Mouse (Mus musculus) CH12.LX (cell line): ENCODE data around the gene Ak8. TPM values are rescaled to one million over a fixed set of nuclear protein-coding genes. Genes with fewer than 3 reads are reported as not detected.
A peak's percentile ranks its signal among the peaks of the same experiment; 100 is the strongest.

ENCODE experiments used
- DNase-seq: peaks from one replicate; pipeline ENCODE4 v3.0.0-alpha.2; 2013; ENCODE audit errors: extremely low read depth
- H3K27ac ChIP-seq: 2 replicates; pipeline ENCODE4 v1.5.1; 2012; ENCODE audit warnings: low read depth, mild to moderate bottlenecking, control low read depth, moderate library complexity; ENCODE audit not compliant: insufficient read depth
- H3K27me3 ChIP-seq: replicated peaks from 2 replicates; pipeline ENCODE3; 2012; ENCODE audit warnings: inconsistent platforms
- H3K36me3 ChIP-seq, 2 experiments: replicated peaks in 1 of 2; 2 replicates each; pipeline versions ENCODE3 to v1.6.1; 2012; ENCODE audit warnings: inconsistent platforms in 1 of 2, low read length in 1 of 2, mild to moderate bottlenecking in 1 of 2, mixed read lengths in 1 of 2, moderate library complexity in 1 of 2; ENCODE audit not compliant: control insufficient read depth in 1 of 2, insufficient read depth in 1 of 2
- H3K4me1 ChIP-seq, 2 experiments: 2 replicates each; pipeline ENCODE4 v1.6.1; 2012; ENCODE audit warnings: inconsistent platforms in 1 of 2, moderate library complexity in 1 of 2; ENCODE audit not compliant: insufficient read depth in 2 of 2, control insufficient read depth in 1 of 2
- H3K4me2 ChIP-seq: 2 replicates; pipeline ENCODE4 v1.6.1; 2012; ENCODE audit warnings: low read depth, mild to moderate bottlenecking, control low read depth; ENCODE audit not compliant: poor library complexity, insufficient read depth, severe bottlenecking
- H3K4me3 ChIP-seq, 3 experiments: fragments of 150-350 bp in 1 of 3; sonication (generic) in 1 of 3; replicated peaks in 1 of 3; 2 replicates each; pipeline versions ENCODE3 to v1.5.1; 2011 to 2012; ENCODE audit warnings: low read depth in 2 of 3, low read length in 2 of 3, mild to moderate bottlenecking in 2 of 3, moderate library complexity in 2 of 3, control low read depth in 1 of 3, improper control_type of control experiment in 1 of 3, inconsistent platforms in 1 of 3, mixed read lengths in 1 of 3; ENCODE audit not compliant: poor library complexity in 1 of 3
- H3K79me2 ChIP-seq: replicated peaks from 2 replicates; pipeline ENCODE4 v1.6.1; 2012; ENCODE audit warnings: mild to moderate bottlenecking, moderate library complexity; ENCODE audit not compliant: control insufficient read depth, poor library complexity, insufficient read depth, severe bottlenecking; ENCODE audit errors: extremely low read depth
- H3K9ac ChIP-seq: 2 replicates; pipeline ENCODE4 v1.6.1; 2012; ENCODE audit warnings: low read depth, mild to moderate bottlenecking, control low read depth, moderate library complexity; ENCODE audit not compliant: insufficient read depth
- H3K9me3 ChIP-seq: replicated peaks from 2 replicates; pipeline ENCODE3; 2012; ENCODE audit warnings: low read length, inconsistent platforms, mixed read lengths
- CHD1 ChIP-seq: IDR thresholded peaks from 2 replicates; pipeline ENCODE4 v1.6.1; 2012; ENCODE audit warnings: low read depth, low read length, improper control_type of control experiment, inconsistent platforms
- CHD2 ChIP-seq: IDR thresholded peaks from 2 replicates; pipeline ENCODE4 v1.6.1; 2011; ENCODE audit warnings: low read length, improper control_type of control experiment
- CTCF ChIP-seq, 2 experiments: IDR thresholded peaks in 1 of 2; conservative IDR thresholded peaks in 1 of 2; 2 replicates each; pipeline ENCODE4 v1.5.1; 2011 to 2012; ENCODE audit warnings: low read depth in 2 of 2, low read length in 2 of 2, improper control_type of control experiment in 1 of 2, inconsistent platforms in 1 of 2, mild to moderate bottlenecking in 1 of 2, moderate library complexity in 1 of 2
- E2F4 ChIP-seq: IDR thresholded peaks from 2 replicates; pipeline ENCODE4 v1.6.1; 2011; ENCODE audit warnings: low read depth, low read length, improper control_type of control experiment; ENCODE audit not compliant: insufficient replicate concordance
- ELF1 ChIP-seq: IDR thresholded peaks from 2 replicates; pipeline ENCODE4 v1.6.1; 2014; ENCODE audit warnings: low read depth, mild to moderate bottlenecking, inconsistent platforms, low read length, improper control_type of control experiment
- EP300 ChIP-seq: IDR thresholded peaks from 2 replicates; pipeline ENCODE4 v1.6.1; 2011; ENCODE audit warnings: low read length, improper control_type of control experiment
- ETS1 ChIP-seq: conservative IDR thresholded peaks from 2 replicates; pipeline ENCODE4 v1.6.1; 2012; ENCODE audit warnings: low read depth, mild to moderate bottlenecking, inconsistent platforms, low read length, improper control_type of control experiment, moderate library complexity
- GABPA ChIP-seq: IDR thresholded peaks from 2 replicates; pipeline ENCODE4 v1.6.1; 2012; ENCODE audit warnings: low read depth, low read length, improper control_type of control experiment, inconsistent platforms; ENCODE audit not compliant: insufficient replicate concordance
- IRF4 ChIP-seq: IDR thresholded peaks from 2 replicates; pipeline ENCODE4 v1.6.1; 2014; ENCODE audit warnings: low read depth, mild to moderate bottlenecking, inconsistent platforms, low read length, improper control_type of control experiment
- JUN ChIP-seq: IDR thresholded peaks from 2 replicates; pipeline ENCODE4 v1.6.1; 2011; ENCODE audit warnings: low read depth, mild to moderate bottlenecking, low read length, improper control_type of control experiment, moderate library complexity; ENCODE audit not compliant: insufficient read depth
- JUND ChIP-seq: conservative IDR thresholded peaks from 2 replicates; pipeline ENCODE4 v1.6.1; 2011; ENCODE audit warnings: low read depth, low read length, improper control_type of control experiment
- MAFK ChIP-seq: IDR thresholded peaks from 2 replicates; pipeline ENCODE4 v1.6.1; 2011; ENCODE audit warnings: low read length, improper control_type of control experiment; ENCODE audit not compliant: insufficient replicate concordance
- MAX ChIP-seq: IDR thresholded peaks from 2 replicates; pipeline ENCODE4 v1.6.1; 2011; ENCODE audit warnings: low read length, improper control_type of control experiment
- MAZ ChIP-seq: IDR thresholded peaks from 2 replicates; pipeline ENCODE4 v1.6.1; 2012; ENCODE audit warnings: low read depth, mild to moderate bottlenecking, inconsistent platforms, low read length, improper control_type of control experiment, moderate library complexity
- MXI1 ChIP-seq: IDR thresholded peaks from 2 replicates; pipeline ENCODE4 v1.6.1; 2011; ENCODE audit warnings: mild to moderate bottlenecking, low read depth, low read length, improper control_type of control experiment
- MYC ChIP-seq: IDR thresholded peaks from 2 replicates; pipeline ENCODE4 v1.6.1; 2011; ENCODE audit warnings: low read depth, mild to moderate bottlenecking, improper control_type of control experiment, low read length
- NELFE ChIP-seq: IDR thresholded peaks from 2 replicates; pipeline ENCODE4 v1.6.1; 2011; ENCODE audit warnings: low read depth, low read length, improper control_type of control experiment
- NRF1 ChIP-seq: IDR thresholded peaks from 2 replicates; pipeline ENCODE4 v1.6.1; 2014; ENCODE audit warnings: low read depth, mild to moderate bottlenecking, inconsistent platforms, low read length, improper control_type of control experiment, moderate library complexity
- POLR2A ChIP-seq: IDR thresholded peaks from 2 replicates; pipeline ENCODE4 v1.6.1; 2011; ENCODE audit warnings: low read depth, mild to moderate bottlenecking, improper control_type of control experiment, low read length
- RAD21 ChIP-seq: IDR thresholded peaks from 2 replicates; pipeline ENCODE4 v1.6.1; 2011; ENCODE audit warnings: low read depth, mild to moderate bottlenecking, low read length, improper control_type of control experiment, moderate library complexity
- RCOR1 ChIP-seq: conservative IDR thresholded peaks from 2 replicates; pipeline ENCODE4 v1.6.1; 2012; ENCODE audit warnings: low read depth, mild to moderate bottlenecking, inconsistent platforms, low read length, improper control_type of control experiment
- SIN3A ChIP-seq: IDR thresholded peaks from 2 replicates; pipeline ENCODE4 v1.6.1; 2012; ENCODE audit warnings: low read length, improper control_type of control experiment, inconsistent platforms
- SMC3 ChIP-seq: IDR thresholded peaks from 2 replicates; pipeline ENCODE4 v1.6.1; 2011; ENCODE audit warnings: low read depth, low read length, improper control_type of control experiment
- TBP ChIP-seq: conservative IDR thresholded peaks from 2 replicates; pipeline ENCODE4 v1.6.1; 2011; ENCODE audit warnings: low read depth, low read length, improper control_type of control experiment
- TCF12 ChIP-seq: IDR thresholded peaks from 2 replicates; pipeline ENCODE4 v1.6.1; 2014; ENCODE audit warnings: low read depth, mild to moderate bottlenecking, inconsistent platforms, low read length, improper control_type of control experiment
- UBTF ChIP-seq: IDR thresholded peaks from 2 replicates; pipeline ENCODE4 v1.6.1; 2012; ENCODE audit warnings: low read depth, mild to moderate bottlenecking, inconsistent platforms, low read length, improper control_type of control experiment, moderate library complexity
- USF1 ChIP-seq: IDR thresholded peaks from 2 replicates; pipeline ENCODE4 v1.6.1; 2014; ENCODE audit warnings: low read depth, mild to moderate bottlenecking, inconsistent platforms, low read length, improper control_type of control experiment
- ZC3H11A ChIP-seq: IDR thresholded peaks from 2 replicates; pipeline ENCODE4 v1.6.1; 2012; ENCODE audit warnings: low read depth, mild to moderate bottlenecking, inconsistent platforms, low read length, improper control_type of control experiment
- ZKSCAN1 ChIP-seq: IDR thresholded peaks from 2 replicates; pipeline ENCODE4 v1.6.1; 2012; ENCODE audit warnings: low read depth, inconsistent platforms, low read length, improper control_type of control experiment, borderline replicate concordance
- ZNF384 ChIP-seq: IDR thresholded peaks from 2 replicates; pipeline ENCODE4 v1.6.1; 2012; ENCODE audit warnings: low read depth, low read length, improper control_type of control experiment, inconsistent platforms
- dilution Hi-C: fragments of 300-500 bp; cut with MboI; formaldehyde crosslinking; loops from 2 replicates; pipeline ENCODE4 v1.14.3; 2020; ENCODE audit warnings: low sequenced_read_pairs; ENCODE audit not compliant: extremely low pct_unique_long_range_greater_than_20kb, extremely low pct_ligation_motif_present
- in situ Hi-C: fragments of 300-500 bp; cut with MboI; formaldehyde crosslinking; loops from 3 replicates; pipeline ENCODE4 v1.14.3; 2019; ENCODE audit warnings: low sequenced_read_pairs, low pct_ligation_motif_present, low pct_unique_long_range_greater_than_20kb, mixed read lengths
- polyA plus RNA-seq: library from polyadenylated mRNA; unstranded; fragments of >175 nt; gene quantifications from 2 replicates; pipeline ENCODE4 v1.2.1, GENCODE M21; 2012; ENCODE audit warnings: low read depth; ENCODE audit not compliant: insufficient read length
- total RNA-seq, 2 experiments: library from RNA; depleted of rRNA; stranded (reverse); fragments of 300-350 nt in 1 of 2; fragments of >200 nt in 1 of 2; gene quantifications; 2 replicates each; pipeline ENCODE4 v1.2.3; 2012 to 2014

Gene Ak8
- total and polyA plus RNA-seq, 3 experiments = 0.55 to 4.9 (median 1.1) TPM

DNA sequence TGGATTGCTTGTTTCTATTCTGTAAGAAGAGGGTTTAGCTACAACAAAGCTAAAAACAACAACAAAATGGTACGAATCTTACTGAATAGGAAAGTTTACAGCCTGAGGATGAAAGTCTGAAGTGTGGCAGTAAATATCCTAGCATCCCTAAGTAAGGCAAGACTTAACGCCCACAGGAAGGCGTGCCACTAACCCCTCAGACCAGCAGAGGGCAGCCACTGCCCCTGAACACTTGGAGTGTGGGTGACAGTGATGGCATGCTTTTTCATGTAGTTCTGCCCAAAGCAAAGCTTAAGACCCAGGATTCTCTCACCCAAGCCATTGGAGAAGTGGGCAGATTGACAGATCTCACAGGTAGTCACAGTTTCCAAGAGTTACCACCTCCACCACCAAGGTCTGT, 11.5 kb upstream of the Ak8 start:
- Histone ChIP-seq H3K4me3 (no peak overlapping the region), H3K79me2 (no peaks in the 10 kb centered on the region), H3K4me2 (no peak overlapping the region), H3K27me3 (no peaks in the 10 kb centered on the region)
- peak; percentile 61 for DNase-seq
- TF ChIP-seq ZC3H11A (peak; percentile 31; the same call in 1 of the 2 replicates), JUN (no peak), MYC (peak; percentile 37; the same call in 1 of the 2 replicates), UBTF (no peak), NRF1 (no peak), MAFK (no peak), TBP (0 out of 2 replicates have a peak, but pooled peaks have one; percentile 38), CHD2 (no peak), RCOR1 (no peak), MXI1 (no peak), ZNF384 (no peak), NELFE (no peak), ZKSCAN1 (no peak), POLR2A (no peak), CTCF (conservative IDR thresholded peaks at IDR 0.05 in 1 of 2, IDR thresholded peaks at IDR 0.05 in 1 of 2; ENCODE audit: low read depth in 2 of 2, low read length in 2 of 2) (peak; percentile 85 to 87), E2F4 (no peak), CHD1 (no peak), SMC3 (peak; percentile 90), USF1 (no peak), RAD21 (peak; percentile 85), EP300 (no peak), TCF12 (no peak)
- TF ChIP-seq, all 38 proteins: peak for 6
- Histone ChIP-seq H3K4me1 (peaks cover 0 to 3% of the 10 kb centered on the region in 2 experiments; a peak in 1 of 4 replicates), H3K9me3 (no peaks in the 10 kb centered on the region), H3K27ac (no peak overlapping the region), H3K36me3 (peaks cover 39 to 92% of the 10 kb centered on the region in 2 experiments), H3K9ac (no peak overlapping the region)
- dilution Hi-C loops (no loop called here), in situ Hi-C loops (no loop called here)

DNA sequence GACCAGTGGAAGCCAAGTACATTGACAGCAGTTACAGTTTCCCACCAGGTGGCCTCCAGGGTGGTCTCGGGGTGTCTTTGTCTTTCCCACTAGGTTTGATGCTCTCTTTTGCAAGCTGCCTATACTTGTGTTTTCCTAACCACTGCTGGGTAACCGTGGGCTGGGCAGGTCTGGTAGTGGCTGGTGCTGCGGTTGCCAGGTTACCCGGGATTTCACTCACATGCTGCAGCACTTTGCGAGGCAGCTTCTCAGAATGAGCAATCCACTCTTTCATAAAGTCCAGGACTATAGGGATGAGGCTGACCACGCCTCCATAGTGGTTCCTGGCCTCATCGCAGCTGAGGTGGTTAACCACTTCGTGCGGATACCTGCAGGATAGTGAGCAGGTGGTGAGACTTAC, 7.3 kb upstream of the Ak8 start:
- H3K27ac ChIP-seq = no peak overlapping the region
- H3K9ac ChIP-seq = no peak overlapping the region
- dilution Hi-C loops = no loop called here
- no peak overlapping the region for H3K4me2 ChIP-seq
- no peak overlapping the region for H3K4me3 ChIP-seq
- no peaks in the 10 kb centered on the region for H3K9me3 ChIP-seq
- TF ChIP-seq TBP (no peak), ETS1 (no peak), ZNF384 (no peak), E2F4 (no peak), EP300 (no peak), MAFK (no peak), USF1 (no peak), NRF1 (no peak), IRF4 (no peak), SIN3A (no peak), ELF1 (no peak), CHD2 (no peak), MAZ (no peak), POLR2A (no peak), MAX (no peak), RAD21 (no peak), TCF12 (no peak), GABPA (no peak), UBTF (no peak), JUND (no peak)
- TF ChIP-seq, all 38 proteins: peak for 0
- in situ Hi-C loops = no loop called here
- Histone ChIP-seq H3K79me2 (no peaks in the 10 kb centered on the region), H3K4me1 (peaks cover 2 to 9% of the 10 kb centered on the region in 2 experiments; a peak in 3 of 4 replicates), H3K36me3 (peaks cover 10 to 70% of the 10 kb centered on the region in 2 experiments), H3K27me3 (no peaks in the 10 kb centered on the region)
- no peak for DNase-seq
